Comparison of ENCODE assay signal across 12 mouse cellular contexts in the genomic region with DNA sequence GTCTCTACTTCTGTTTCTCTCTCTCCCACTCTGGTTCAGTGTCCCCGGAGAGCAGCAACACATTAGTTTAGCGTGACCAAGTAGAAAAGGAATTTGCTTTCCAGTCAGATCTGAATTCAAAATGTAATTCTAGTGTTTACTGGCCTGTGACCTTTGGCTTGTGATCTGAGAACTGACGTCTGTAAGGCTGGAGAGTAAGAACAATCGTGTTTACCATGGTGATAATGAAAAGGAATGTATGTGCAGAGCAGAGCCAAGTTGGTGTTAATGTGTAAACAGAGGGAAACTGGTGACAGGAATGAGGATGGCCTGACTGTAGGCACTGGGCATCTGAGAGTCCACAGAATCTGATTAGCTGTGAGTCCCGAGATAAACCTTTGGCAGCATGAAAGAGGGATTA. TPM values are rescaled to one million over a fixed set of nuclear protein-coding genes. Genes with fewer than 3 reads are reported as not detected.
A peak's percentile ranks its signal among the peaks of the same experiment; 100 is the strongest.
DNase-seq lines count a peak whose midpoint lies in the region; ATAC-seq and TF ChIP-seq lines count a peak whose summit lies in the region.
"Had no signal": no experiment of that assay in that cellular context is flagged by ENCODE, and none has a peak within 500 bp of the region (broad histone marks: within the 10 kb centered on the region; RNA-seq: fewer than 3 reads in every experiment).

No protein-coding gene starts in this region.

- H3K36me3 ChIP-seq in kidney, adult 2 months (ENCODE audit: control insufficient read depth, insufficient read depth, low read length): no peaks in the 10 kb centered on the region
- no peaks in the 10 kb centered on the region for H3K36me3 ChIP-seq in kidney, embryonic 14.5 days (ENCODE audit: control insufficient read depth, insufficient read depth, low read length)
- no peaks in the 10 kb centered on the region for H3K36me3 ChIP-seq in kidney, embryonic 16.5 days (ENCODE audit: insufficient read depth, low read length)
- H3K36me3 ChIP-seq: heart, embryonic 10.5 days had no signal

- POLR2A ChIA-PET in Patski (lab: Charles Lee): no interaction called here

- no peak overlapping the region for H3K4me3 ChIP-seq in kidney, adult 2 months (ENCODE audit: insufficient read depth, low read depth, low read length)
- H3K4me3 ChIP-seq in kidney, embryonic 14.5 days (ENCODE audit: low read length): no peak overlapping the region
- H3K4me3 ChIP-seq in kidney, embryonic 16.5 days (ENCODE audit: low read length): no peak overlapping the region
- H3K4me3 ChIP-seq: heart, embryonic 10.5 days had no signal

- peaks cover 3% of the 10 kb centered on the region; the same call in 1 of the 2 replicates for H3K9me3 ChIP-seq in kidney, embryonic 14.5 days (ENCODE audit: control insufficient read depth, low read length)
- no peaks in the 10 kb centered on the region for H3K9me3 ChIP-seq in kidney, embryonic 16.5 days (ENCODE audit: low read length)
- H3K9me3 ChIP-seq: heart, embryonic 10.5 days had no signal

- CTCF ChIA-PET in Patski (lab: Charles Lee): interaction anchor here (0.7 to 1.2 kb wide), 4 partner anchors 9 to 52 kb away, joined by 3 to 4 read pairs (median 3); no protein-coding TSS in a partner anchor

- no peaks in the 10 kb centered on the region for H3K27me3 ChIP-seq in kidney, adult 2 months (replicated peaks; ENCODE audit: control insufficient read depth, insufficient read depth, low read length)
- no peaks in the 10 kb centered on the region for H3K27me3 ChIP-seq in kidney, embryonic 14.5 days (ENCODE audit: control insufficient read depth, insufficient read depth, low read length)
- H3K27me3 ChIP-seq in Patski: no peaks in the 10 kb centered on the region
- H3K27me3 ChIP-seq in kidney, embryonic 16.5 days (ENCODE audit: insufficient read depth, low read length): no peaks in the 10 kb centered on the region

- 0 out of 2 replicates have a peak, but pooled peaks cover 6% of the 10 kb centered on the region for H3K4me1 ChIP-seq in kidney, adult 2 months (ENCODE audit: control insufficient read depth, insufficient read depth, low read length)
- H3K4me1 ChIP-seq in kidney, embryonic 14.5 days (ENCODE audit: control insufficient read depth, insufficient read depth, low read length): no peaks in the 10 kb centered on the region
- peaks cover 8% of the 10 kb centered on the region for H3K4me1 ChIP-seq in kidney, embryonic 16.5 days (ENCODE audit: insufficient read depth, low read length)

- no peak for TF ChIP-seq POLR2A in kidney, adult 2 months (IDR thresholded peaks at IDR 0.05; ENCODE audit: low read depth, low read length)

- WGBS in kidney, adult 2 months: 13% methylated on average over 5 of the region's 5 CpGs
- 32% methylated on average over 5 of the region's 5 CpGs for WGBS in kidney, embryonic 14.5 days
- WGBS in kidney, embryonic 16.5 days: 24% methylated on average over 5 of the region's 5 CpGs

- H3K27ac ChIP-seq in kidney, adult 2 months (ENCODE audit: insufficient read depth, low read depth, low read length): no peak overlapping the region
- no peak overlapping the region for H3K27ac ChIP-seq in kidney, embryonic 14.5 days (ENCODE audit: low read depth, low read length)
- no peak overlapping the region for H3K27ac ChIP-seq in kidney, embryonic 16.5 days (ENCODE audit: low read length)
- H3K27ac ChIP-seq: heart, embryonic 10.5 days had no signal

- DNase-seq in kidney, adult 2 months: peak; percentile 59
- DNase-seq in Patski (ENCODE audit: low read depth, low spot score): peak; percentile 80
- peak; percentile 71 for DNase-seq in lung, postnatal 25 days (ENCODE audit: low spot score)
- DNase-seq in adrenal gland, postnatal 14 days: no peak
- no peak for DNase-seq in right cerebral cortex, postnatal 10 days (ENCODE audit: low spot score in 2 of 2)
- DNase-seq in thymus, postnatal 14 days: no peak
- DNase-seq: cerebellum, postnatal 10 days; thymus, postnatal 25 days had no signal

- H3K9ac ChIP-seq in kidney, embryonic 14.5 days (ENCODE audit: low read depth, low read length): no peak overlapping the region
- H3K9ac ChIP-seq in kidney, embryonic 16.5 days (replicated peaks; ENCODE audit: low read length): no peak overlapping the region

- TF ChIP-seq CTCF in kidney, adult 2 months (conservative IDR thresholded peaks at IDR 0.05; ENCODE audit: insufficient read depth, insufficient read length, low read depth, low read length): no peak
- TF ChIP-seq CTCF in Patski (IDR thresholded peaks at IDR 0.05): no peak

- no peak overlapping the region for H3K4me2 ChIP-seq in kidney, embryonic 14.5 days (replicated peaks; ENCODE audit: low read depth, low read length)
- H3K4me2 ChIP-seq in kidney, embryonic 16.5 days (replicated peaks; ENCODE audit: low read depth, low read length): no peak overlapping the region

- ATAC-seq in kidney, embryonic 14.5 days (ENCODE audit: low FRiP score, low TSS enrichment): no peak
- peak; percentile 81 for ATAC-seq in Patski
- peak; percentile 42; the same call in 1 of the 2 replicates for ATAC-seq in kidney, embryonic 16.5 days (ENCODE audit: low FRiP score, low TSS enrichment)
- ATAC-seq: CD4-positive, CD25-positive, alpha-beta regulatory T cell, adult 4 months had no signal

- in situ Hi-C loops in Patski (cut with MboI; ENCODE audit: low pct_unique_long_range_greater_than_20kb): no loop called here

RNA-seq across cellular contexts. Expression of gene Kcne2, which starts 57.7 kb away (rescaled TPM):
- polyA plus RNA-seq in kidney, adult 2 months (2012; rRNA removed): not detected in 2 replicates
- not detected in 2 replicates for polyA plus RNA-seq in kidney, embryonic 14.5 days (2014; fragmentation: Nextera tagmentation; extraction: Ambion mirVana)
- not detected for polyA plus RNA-seq in Patski (2021)
- 0.21 TPM in 1 of 2 replicates, not detected in the other for polyA plus RNA-seq in kidney, embryonic 16.5 days (2015; fragmentation: Nextera tagmentation; extraction: Ambion mirVana)
- not detected in 2 replicates for total RNA-seq in adrenal gland, postnatal 14 days (2021)
- polyA plus RNA-seq: CD4-positive, CD25-positive, alpha-beta regulatory T cell, adult 4 months had no signal

Comparison
In these comparisons a context has a peak if more than half of its experiments do, and no peak if none do; other contexts are left out.
1. DNase-seq: peak in kidney, adult 2 months (single experiment), Patski (single experiment) and lung, postnatal 25 days (single experiment); none in adrenal gland, postnatal 14 days (single experiment), right cerebral cortex, postnatal 10 days (0 of 2) and thymus, postnatal 14 days (single experiment).